Mouse (Mus musculus): Measurements from ENCODE around the gene Islr. TPM values are rescaled to one million over a fixed set of nuclear protein-coding genes. Genes with fewer than 3 reads are reported as not detected.

Islr gene
- polyA plus RNA-seq, 1 experiment: 67.1 TPM

GRCm38 (mm10) chr9:58242696-58243095 is 38.6 kb upstream of the Islr start:
- TF ChIP-seq CTCF (IDR thresholded peaks at IDR 0.05; ENCODE audit: borderline replicate concordance, extremely low read depth, insufficient read depth, insufficient read length): no peak
- no peak for TF ChIP-seq POLR2A (IDR thresholded peaks at IDR 0.05; ENCODE audit: borderline replicate concordance, extremely low read depth, insufficient read depth, insufficient read length, poor library complexity, severe bottlenecking)
- no peak for DNase-seq (ENCODE audit: low read depth)

- no peak for TF ChIP-seq CTCF (IDR thresholded peaks at IDR 0.05; ENCODE audit: borderline replicate concordance, extremely low read depth, insufficient read depth, insufficient read length)
- no peak for TF ChIP-seq POLR2A (IDR thresholded peaks at IDR 0.05; ENCODE audit: borderline replicate concordance, extremely low read depth, insufficient read depth, insufficient read length, poor library complexity, severe bottlenecking)
- peak; percentile 88 for DNase-seq (ENCODE audit: low read depth)
Observed at GRCm38 (mm10) chr9:58241780-58242485, 37.8 kb upstream of the Islr start.

GRCm38 (mm10) chr9:58234502-58235015 is 30.5 kb upstream of the Islr start:
- TF ChIP-seq POLR2A (IDR thresholded peaks at IDR 0.05; ENCODE audit: borderline replicate concordance, extremely low read depth, insufficient read depth, insufficient read length, poor library complexity, severe bottlenecking) (no peak), CTCF (IDR thresholded peaks at IDR 0.05; ENCODE audit: borderline replicate concordance, extremely low read depth, insufficient read depth, insufficient read length) (no peak)
- no peak for DNase-seq (ENCODE audit: low read depth)

- no peak for DNase-seq (ENCODE audit: low read depth)
- TF ChIP-seq CTCF (IDR thresholded peaks at IDR 0.05; ENCODE audit: borderline replicate concordance, extremely low read depth, insufficient read depth, insufficient read length) (no peak), POLR2A (IDR thresholded peaks at IDR 0.05; ENCODE audit: borderline replicate concordance, extremely low read depth, insufficient read depth, insufficient read length, poor library complexity, severe bottlenecking) (no peak)
Observed at GRCm38 (mm10) chr9:58232374-58232773, 28.3 kb upstream of the Islr start.

GRCm38 (mm10) chr9:58231746-58232145 is 27.6 kb upstream of the Islr start:
- DNase-seq (ENCODE audit: low read depth): no peak
- TF ChIP-seq CTCF (IDR thresholded peaks at IDR 0.05; ENCODE audit: borderline replicate concordance, extremely low read depth, insufficient read depth, insufficient read length) (no peak), POLR2A (IDR thresholded peaks at IDR 0.05; ENCODE audit: borderline replicate concordance, extremely low read depth, insufficient read depth, insufficient read length, poor library complexity, severe bottlenecking) (no peak)

- TF ChIP-seq POLR2A (IDR thresholded peaks at IDR 0.05; ENCODE audit: borderline replicate concordance, extremely low read depth, insufficient read depth, insufficient read length, poor library complexity, severe bottlenecking) (no peak), CTCF (IDR thresholded peaks at IDR 0.05; ENCODE audit: borderline replicate concordance, extremely low read depth, insufficient read depth, insufficient read length) (no peak)
- DNase-seq (ENCODE audit: low read depth): no peak
Observed at GRCm38 (mm10) chr9:58228777-58229466, 24.8 kb upstream of the Islr start.

- peak; percentile 72 for TF ChIP-seq CTCF (IDR thresholded peaks at IDR 0.05; ENCODE audit: borderline replicate concordance, extremely low read depth, insufficient read depth, insufficient read length)
- TF ChIP-seq POLR2A (IDR thresholded peaks at IDR 0.05; ENCODE audit: borderline replicate concordance, extremely low read depth, insufficient read depth, insufficient read length, poor library complexity, severe bottlenecking): no peak
- DNase-seq (ENCODE audit: low read depth): no peak
Observed at GRCm38 (mm10) chr9:58225915-58226913, 22.1 kb upstream of the Islr start.

GRCm38 (mm10) chr9:58224356-58224755 is 20.2 kb upstream of the Islr start:
- DNase-seq (ENCODE audit: low read depth): no peak
- TF ChIP-seq POLR2A (IDR thresholded peaks at IDR 0.05; ENCODE audit: borderline replicate concordance, extremely low read depth, insufficient read depth, insufficient read length, poor library complexity, severe bottlenecking) (no peak), CTCF (IDR thresholded peaks at IDR 0.05; ENCODE audit: borderline replicate concordance, extremely low read depth, insufficient read depth, insufficient read length) (no peak)

- TF ChIP-seq POLR2A (IDR thresholded peaks at IDR 0.05; ENCODE audit: borderline replicate concordance, extremely low read depth, insufficient read depth, insufficient read length, poor library complexity, severe bottlenecking) (no peak), CTCF (IDR thresholded peaks at IDR 0.05; ENCODE audit: borderline replicate concordance, extremely low read depth, insufficient read depth, insufficient read length) (peak; percentile 74)
- peak; percentile 71 for DNase-seq (ENCODE audit: low read depth)
Observed at GRCm38 (mm10) chr9:58220218-58220903, 16.3 kb upstream of the Islr start.

GRCm38 (mm10) chr9:58218539-58218938 is 14.4 kb upstream of the Islr start:
- DNase-seq (ENCODE audit: low read depth): no peak
- TF ChIP-seq POLR2A (IDR thresholded peaks at IDR 0.05; ENCODE audit: borderline replicate concordance, extremely low read depth, insufficient read depth, insufficient read length, poor library complexity, severe bottlenecking): no peak
- TF ChIP-seq CTCF (IDR thresholded peaks at IDR 0.05; ENCODE audit: borderline replicate concordance, extremely low read depth, insufficient read depth, insufficient read length): no peak

All from brain, embryonic 14.5 days (tissue).